Mouse (Mus musculus) T-helper 17 cell (primary cell): ENCODE measurements around the gene Elf3.

Experiments
- in situ Hi-C, 2 experiments: fragments of 300-600 bp; cut with MboI, MseI; formaldehyde crosslinking; loops; 1 replicate in 1 of 2; 2 replicates in 1 of 2; pipeline ENCODE4 v1.15.1; 2025; ENCODE audit warnings: high pct_unique_total_duplicates in 2 of 2

The Elf3 gene

DNA sequence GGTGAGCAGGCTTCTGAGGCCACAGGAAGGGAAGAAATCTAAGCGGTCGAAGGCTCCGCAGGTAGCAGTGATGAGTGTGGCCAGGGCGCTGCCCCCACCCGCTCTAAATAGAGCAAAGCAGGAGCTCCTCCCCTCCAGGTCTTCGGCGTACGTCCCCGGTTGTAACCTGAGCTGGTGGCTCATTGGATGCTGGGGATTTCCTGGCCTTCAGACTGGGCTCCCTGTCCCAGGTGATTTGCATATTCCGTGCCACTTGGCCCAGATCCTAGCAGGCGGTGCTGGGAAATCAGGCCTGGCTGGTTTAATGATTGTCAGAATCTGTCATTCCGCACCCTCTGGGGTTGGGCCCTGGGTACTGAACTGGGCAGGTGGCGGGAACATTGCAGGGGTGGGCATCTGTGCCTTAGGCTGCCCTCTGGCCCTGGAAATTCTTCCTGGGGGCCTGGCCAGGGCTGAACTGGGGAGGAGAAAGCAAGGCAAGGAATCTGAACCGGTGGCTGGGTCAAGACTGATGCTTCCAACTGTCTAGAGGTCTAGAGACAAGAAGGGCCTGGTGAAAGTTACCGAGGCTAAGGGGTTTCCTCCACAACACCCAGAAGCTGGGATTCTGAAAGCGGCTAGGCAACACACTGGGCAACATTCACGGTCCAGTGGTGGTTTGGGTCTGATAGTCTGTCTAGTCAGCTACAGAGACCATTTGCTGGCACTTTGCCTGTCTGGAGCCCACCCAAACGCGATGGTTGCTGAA lies at the start of gene Elf3:
Gene Elf3, minus strand, starts transcription at position 189 of the 748 bp plus-strand sequence.
- in situ Hi-C loops: loop anchor here in 1 of 2 experiments (10.0 kb wide), 1 partner anchor 836 kb away; no protein-coding TSS in a partner anchor

DNA sequence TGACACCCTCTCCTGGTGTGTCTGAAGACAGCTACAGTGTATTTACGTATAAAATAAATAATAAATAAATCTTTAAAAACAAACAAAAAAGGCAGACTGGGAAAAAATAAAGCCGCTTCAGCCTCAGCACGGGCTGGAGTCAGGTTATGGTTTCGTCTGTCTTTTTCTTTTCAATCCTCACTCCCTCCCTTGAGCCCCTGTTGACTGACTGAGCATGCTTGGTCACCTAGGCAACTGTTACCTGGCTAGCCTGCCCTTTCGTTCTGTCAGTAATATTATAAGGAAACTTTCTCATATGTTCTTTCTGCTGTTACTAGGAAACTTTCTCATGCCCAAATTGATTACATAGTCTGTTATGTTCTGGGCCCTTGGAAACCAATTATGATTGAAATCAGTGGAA lies 32.5 kb upstream of the Elf3 start:
- in situ Hi-C loops: no loop called here

DNA sequence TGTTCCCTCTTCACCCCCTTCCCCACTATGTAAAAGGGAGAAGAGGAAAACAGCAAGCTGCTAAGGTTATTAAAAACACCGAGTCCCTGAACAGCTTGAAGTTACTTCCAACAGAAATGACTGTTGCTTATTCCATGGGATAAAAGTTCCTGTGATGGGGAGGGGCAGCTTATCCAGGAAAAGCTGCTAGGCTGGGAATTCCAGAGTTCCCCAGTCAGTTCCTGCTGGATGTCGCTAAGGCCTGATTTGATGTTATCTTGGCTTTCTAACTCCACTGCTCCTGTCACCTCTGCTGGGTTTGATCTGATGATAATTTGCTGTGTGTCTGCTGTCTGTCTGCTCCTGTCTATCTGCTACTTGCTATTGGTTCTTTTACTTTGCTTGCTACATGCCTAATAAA lies 27.9 kb upstream of the Elf3 start:
- in situ Hi-C loops: no loop called here

DNA sequence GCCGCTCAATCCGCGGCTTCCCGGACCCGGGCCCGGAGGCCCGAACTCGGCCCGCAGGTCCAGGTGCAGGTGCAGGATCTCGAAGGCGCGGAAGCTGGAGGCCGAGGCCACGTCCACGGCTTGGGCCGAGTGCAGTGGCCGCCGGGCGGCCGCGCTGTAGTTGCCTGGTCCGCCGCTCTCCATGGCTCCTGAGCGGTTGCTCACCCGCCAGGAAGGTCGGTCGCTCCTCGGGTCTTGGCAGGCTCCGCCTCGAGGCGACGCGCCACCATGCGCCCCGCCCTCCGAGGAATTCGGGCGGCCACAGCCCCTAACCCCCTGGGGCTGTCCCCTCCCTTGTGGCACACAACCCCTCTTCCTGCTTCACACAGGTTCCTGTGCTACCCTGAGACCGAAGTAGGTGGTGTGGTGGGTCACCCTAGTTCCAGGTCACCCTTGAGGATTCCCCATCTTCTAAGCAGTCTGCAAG lies 25.5 kb upstream of the Elf3 start, which contains the start of gene Rnpep:
Gene Rnpep, minus strand, starts transcription at position 259 of the 466 bp plus-strand sequence.
- in situ Hi-C loops: no loop called here

DNA sequence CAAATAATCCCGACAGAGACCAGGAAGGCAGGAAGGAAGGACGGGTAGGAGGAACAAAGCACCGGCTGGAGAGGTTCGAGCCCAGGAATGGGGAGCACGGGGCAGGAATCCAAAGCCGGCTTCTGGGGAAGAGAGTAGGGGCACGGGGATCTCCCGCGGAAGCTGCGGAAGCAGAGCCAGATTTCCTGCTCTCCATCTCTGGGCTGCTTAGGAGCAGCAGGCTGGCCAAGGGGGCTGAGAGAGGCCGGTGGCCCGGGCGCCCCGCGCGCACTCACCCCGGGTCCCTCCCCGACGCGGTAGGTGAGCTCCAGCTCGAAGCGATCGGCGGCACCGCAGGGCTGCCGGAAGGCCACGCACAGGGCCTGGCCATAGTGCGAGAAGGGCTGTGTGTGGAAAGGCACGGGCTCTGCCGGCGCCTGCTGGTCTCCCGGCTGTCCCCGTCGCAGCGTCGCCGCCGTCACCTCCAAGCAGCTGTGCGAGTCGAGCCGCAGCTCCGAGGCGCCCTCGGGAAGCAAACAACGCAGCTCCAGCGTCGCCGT lies 25.0 kb upstream of the Elf3 start:
- in situ Hi-C loops: no loop called here

DNA sequence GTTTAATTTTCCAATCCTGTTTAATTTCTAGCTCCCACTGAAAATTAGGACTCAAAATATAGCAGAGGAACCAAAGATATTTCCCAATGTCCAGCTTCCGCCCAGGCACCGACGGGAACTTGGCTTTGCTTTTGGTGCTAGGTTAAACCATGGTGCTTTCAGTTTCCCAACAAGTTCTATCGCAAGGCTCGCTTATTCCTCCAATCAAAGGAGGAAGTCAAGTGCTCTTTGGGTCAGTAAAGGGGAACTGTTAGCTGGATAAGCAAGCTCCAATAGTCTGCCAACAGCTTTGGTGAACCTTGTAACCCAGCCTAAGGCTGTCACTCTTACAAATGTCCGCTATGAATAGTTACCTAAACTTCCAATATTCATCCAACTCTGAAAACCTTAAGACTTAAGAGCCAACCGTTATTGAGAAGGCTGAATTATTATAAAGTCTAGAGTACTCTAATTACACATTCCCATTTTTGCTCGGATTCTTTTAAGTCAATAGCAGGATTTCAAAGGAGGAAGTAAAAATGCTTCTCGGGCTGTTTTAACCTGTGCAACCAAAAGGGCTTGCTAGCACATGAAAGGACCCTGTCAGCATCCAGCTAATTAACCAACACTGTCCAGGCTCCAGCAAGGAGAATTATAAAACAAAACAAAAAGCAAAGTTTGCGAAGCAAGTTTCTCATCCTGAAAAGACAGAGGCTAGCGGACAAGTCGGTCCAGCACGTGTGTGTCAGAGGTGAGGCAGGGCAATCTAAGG lies 24.3 kb upstream of the Elf3 start:
- in situ Hi-C loops: no loop called here

DNA sequence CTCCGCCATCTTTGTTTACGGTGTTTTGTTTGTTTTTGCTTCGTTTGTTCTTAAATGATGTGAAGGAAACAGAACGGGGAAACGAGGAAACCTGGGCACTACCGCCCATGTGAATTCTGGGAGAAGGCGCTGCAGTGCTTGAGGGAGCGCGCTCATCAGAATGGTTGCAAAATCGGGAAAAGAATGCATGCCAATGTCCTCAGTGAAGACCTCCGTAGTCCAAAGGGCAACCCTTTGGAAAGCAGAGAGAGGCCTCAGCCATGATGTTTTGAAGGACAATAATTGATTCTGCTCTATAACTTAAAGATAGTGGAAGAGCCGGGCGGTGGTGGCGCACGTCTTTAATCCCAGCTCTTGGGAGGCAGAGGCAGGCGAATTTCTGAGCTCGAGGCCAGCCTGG lies 23.5 kb upstream of the Elf3 start:
- in situ Hi-C loops: no loop called here

DNA sequence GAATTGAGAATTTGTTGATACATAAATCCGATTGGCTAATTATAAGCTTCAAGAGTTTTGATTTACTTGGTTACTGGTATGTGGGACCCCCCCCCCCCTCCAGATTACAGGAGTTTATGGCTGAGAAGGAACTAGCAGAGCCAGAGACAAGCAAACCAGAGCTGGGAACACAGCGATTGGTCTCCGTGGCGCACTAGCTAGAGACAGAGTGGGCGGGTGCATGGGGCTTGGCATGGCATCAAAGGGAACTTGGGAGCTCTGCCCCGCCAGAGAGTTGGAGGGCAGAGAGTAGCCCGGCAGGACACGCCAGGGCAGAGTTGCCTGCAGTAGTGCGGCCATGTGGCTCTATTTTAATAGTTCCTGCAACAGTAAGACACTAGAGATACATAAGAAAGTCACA lies 22.3 kb upstream of the Elf3 start:
- in situ Hi-C loops: no loop called here

DNA sequence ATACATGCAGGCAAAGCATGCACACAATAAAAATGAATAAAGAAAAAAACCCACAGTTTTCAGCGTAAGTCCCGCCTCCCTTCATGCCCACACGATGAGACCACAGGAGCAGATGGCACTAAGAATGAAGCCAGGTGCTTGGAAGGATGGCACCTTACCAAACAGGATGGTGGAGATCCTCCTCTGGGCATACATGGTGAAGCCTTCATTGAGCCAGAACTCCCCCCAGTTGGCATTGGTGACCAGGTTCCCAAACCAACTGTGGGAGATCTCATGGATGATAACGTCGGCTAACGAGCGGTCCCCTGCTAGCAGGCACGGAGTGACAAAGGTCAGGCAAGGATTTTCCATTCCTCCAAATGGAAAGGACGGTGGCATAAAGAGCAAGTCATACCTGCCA lies 13.0 kb upstream of the Elf3 start:
- in situ Hi-C loops: loop anchor here in 1 of 2 experiments (5.0 to 10.0 kb wide), 2 partner anchors 119 to 337 kb away; no protein-coding TSS in a partner anchor

DNA sequence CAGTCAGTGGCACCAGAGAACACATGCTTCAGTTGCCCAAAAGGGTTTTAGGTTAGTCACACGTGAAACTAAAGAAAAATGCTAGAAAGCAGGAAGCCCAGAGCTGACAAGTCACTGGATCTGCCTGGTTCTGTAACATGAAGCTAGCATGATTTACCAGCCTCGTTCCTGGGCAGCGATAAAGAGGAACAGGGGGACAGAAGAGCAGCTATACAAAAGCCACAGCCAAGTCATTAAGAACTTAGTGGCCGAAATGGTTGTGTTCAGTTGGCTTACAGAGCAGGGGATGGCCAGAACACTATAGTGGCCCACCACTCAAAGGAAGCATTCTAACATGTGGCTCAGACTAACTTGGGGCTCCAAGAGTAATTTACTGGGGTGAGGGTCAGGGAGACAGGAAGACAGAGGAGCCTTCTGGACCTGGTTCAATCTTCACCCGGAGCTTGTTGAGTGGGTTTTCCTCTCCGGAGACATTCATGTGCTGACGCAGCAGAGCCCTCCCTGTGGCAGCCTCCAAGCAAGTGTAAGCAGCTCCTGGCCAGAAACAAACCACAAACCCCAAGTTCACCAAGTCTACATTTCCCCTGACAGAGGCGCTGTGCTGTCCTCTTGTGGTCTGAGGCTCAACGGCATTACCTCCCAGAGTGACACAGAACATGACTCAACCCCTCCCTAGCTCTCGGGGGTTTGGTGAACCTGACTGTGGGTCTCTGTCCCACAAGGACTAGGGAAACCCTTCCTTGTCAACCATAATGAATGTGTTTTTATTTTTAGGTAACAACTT lies 9.5 kb upstream of the Elf3 start:
- in situ Hi-C loops: no loop called here

DNA sequence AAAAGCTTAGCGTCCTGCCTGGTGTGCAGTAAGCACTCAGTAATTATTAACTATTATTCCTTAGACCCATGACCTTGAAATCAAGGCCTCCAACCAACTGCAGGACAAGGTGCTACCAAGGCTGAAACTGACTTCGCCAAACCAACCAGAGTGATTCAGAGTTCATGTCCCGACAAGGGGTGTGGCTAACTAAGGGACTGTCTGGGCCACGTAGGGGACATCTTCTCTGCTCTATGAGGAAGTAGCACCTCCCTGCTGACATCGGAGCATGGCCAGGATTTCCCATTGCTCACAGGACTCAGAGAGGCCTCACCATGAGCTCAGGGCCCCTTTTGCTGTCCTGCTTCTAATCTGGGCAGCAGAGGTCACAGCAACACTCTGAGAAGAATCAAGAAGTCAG lies 7.5 kb upstream of the Elf3 start:
- in situ Hi-C loops: no loop called here

DNA sequence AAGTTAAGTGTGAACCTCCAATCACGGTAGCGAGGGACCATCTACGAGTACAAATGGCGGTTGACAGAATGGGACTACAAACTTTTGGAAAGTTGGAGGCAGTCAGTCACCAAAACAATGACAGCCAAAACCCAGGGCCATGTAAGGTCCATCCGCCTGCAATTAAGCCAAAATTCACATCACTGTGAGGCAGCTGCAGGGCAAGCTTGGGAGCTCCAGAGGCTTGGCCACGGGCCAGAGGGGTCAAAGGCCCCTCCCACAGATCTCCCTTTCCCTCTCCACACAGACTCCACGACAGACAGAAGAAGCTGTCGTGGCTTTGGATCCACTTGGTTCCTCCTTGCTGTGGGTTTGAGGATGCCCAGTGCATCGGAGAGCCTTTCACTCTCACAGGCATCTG lies 4.9 kb upstream of the Elf3 start:
- in situ Hi-C loops: no loop called here

DNA sequence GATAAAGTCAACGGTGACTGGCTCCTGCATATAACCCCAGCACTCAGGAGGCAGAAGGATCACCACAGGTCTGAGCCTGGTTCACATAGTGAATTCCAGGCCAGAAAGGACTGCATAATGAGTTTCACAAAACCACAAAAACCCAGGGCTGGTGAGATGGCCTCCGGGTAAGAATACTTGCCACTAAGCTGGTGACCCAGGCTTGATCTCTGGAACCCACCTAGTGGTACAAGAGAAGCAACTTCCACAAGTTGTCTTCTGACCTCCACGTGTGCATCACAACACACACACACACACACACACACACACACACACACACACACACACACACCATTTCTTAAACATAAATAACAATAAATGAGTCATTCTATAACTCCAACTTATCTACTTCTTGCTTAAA lies 4.0 kb upstream of the Elf3 start:
- in situ Hi-C loops: no loop called here

DNA sequence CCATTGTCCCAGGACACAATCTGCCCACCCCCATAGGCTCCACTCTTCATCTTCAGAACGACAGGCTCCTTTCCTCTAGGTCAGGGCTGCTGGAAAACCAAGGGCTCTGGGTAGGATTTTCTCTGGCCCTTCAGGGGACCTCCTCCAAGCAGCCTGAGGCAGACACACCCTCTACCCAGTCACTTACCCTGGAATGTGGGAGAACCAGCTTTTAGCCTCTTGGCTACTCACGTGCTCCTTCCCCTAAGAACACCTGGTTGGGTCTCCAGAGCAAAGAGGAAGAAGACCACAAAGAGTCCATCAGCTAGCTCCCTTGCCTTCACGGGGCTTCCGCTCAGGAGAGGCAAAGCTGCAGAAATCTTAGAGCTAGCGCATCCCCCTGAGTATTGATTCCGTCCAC lies 2.6 kb upstream of the Elf3 start:
- in situ Hi-C loops: no loop called here

DNA sequence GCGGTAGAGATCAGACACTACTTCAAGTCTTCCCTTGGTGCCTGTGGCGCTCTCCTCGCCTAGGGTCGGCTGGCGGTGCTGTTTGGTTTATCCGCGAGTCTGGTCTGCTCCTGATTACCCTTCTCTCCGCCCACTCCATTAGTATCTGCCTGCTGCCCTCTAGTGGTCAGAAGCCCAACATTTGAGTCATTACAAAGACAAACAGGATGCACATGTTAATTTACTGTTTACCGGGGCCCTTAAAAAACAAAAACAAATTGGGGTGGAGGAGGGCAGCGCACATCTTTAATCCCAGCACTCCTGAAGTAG lies 714 bp upstream of the Elf3 start:
- in situ Hi-C loops: loop anchor here in 1 of 2 experiments (10.0 kb wide), 1 partner anchor 836 kb away; no protein-coding TSS in a partner anchor

DNA sequence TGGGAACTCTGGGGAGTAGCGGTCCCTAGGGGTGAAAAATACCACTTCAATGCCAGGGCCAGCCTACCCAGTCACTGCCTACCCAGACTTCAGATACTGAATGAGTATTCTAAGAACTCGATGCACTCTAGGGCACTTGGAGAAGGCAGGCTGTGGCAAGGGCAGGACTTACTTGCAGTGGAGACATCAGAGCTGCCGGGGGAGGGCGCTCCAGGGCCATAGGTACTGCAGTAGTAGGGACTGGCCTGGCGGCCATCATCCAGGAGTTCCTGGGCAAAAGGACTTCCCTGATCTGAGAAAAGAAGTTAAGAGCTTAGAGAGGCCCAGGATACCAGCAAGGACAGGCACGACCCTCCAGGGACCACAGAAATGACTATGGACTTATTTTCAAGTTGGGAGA lies 2.1 kb downstream of the Elf3 start:
- in situ Hi-C loops: loop anchor here in 1 of 2 experiments (10.0 kb wide), 1 partner anchor 839 kb away; no protein-coding TSS in a partner anchor

DNA sequence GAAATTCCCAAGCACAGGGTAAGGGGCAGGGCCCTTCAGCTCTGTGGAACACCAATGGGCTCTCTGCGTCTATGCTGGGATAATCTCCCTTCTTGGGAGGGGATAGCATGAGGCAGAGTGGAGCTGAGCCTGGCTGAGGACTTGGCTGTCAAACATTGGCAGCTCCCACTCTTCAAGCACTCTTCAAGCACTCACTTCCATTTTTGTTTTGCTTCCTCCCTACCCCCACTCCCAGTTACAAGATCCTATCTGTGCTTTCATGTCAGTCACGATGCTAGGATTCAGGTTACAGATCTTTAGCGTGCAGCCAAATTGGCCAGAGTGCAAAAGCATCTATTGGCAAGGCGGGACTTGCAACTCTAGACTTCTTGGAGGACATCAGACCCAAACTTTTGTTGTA lies 5.5 kb downstream of the Elf3 start:
- in situ Hi-C loops: loop anchor here in 1 of 2 experiments (10.0 kb wide), 1 partner anchor 842 kb away; no protein-coding TSS in a partner anchor

DNA sequence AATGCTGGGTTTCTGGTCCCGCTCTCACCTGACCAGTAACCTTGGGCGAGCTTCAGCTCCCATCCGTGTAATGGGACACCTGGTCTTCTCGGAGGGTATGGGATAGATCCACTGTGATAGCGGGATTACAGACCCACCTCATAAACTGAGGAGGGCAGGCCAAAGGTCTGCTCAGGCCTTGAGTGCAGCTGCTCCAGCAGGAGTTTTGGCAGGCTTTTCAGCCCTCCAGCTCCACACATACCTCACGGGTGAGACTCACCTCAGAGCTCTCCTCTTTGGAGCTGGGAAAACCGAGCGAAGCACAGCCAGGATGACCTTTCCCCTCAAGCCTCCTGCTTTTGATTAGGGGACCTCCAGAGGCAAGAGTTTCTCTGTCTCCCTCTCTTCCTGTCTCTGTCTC lies 7.0 kb downstream of the Elf3 start:
- in situ Hi-C loops: loop anchor here in 1 of 2 experiments (10.0 kb wide), 1 partner anchor 843 kb away; no protein-coding TSS in a partner anchor

DNA sequence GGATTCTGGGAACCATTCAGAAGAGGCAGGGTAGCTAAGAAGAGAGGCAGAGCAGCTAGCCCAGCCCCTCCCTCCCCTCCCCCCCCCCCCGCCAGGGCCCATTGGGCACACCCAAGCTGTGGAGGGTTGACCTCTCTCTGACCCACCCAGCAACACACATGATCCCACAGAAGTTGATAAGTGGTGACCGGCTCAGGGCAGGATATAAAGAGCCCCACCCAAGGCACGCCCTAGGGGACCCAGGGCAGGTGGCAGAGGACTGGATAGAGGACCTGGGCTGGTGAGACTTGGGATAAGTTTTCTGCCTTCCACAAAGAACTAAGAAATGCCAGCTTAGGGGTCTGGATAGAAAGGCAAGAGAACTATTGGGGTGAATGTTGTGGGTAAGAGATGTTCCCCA lies 7.7 kb downstream of the Elf3 start:
- in situ Hi-C loops: loop anchor here in 1 of 2 experiments (10.0 kb wide), 1 partner anchor 844 kb away; no protein-coding TSS in a partner anchor

DNA sequence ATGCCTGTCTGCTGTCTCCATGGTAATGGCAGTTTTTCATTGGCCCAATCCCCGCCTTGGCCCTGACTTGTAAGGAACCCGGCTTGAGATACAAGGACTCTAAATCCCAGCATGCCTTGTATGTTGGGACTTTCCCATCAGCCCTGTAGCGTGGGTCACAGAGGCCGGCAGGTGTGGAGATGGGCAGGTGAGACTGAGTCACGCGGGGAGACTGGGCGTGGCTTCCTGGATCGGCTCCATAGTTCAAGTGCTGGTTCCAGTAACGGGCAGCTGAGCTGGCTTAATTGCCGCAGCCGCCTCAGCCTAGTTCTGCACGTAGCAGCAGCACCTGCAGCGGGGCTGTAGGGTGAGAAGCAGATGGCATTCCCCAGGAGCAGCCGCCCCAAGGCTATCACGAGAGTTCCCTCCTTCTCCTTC lies 9.9 kb downstream of the Elf3 start:
- in situ Hi-C loops: no loop called here

DNA sequence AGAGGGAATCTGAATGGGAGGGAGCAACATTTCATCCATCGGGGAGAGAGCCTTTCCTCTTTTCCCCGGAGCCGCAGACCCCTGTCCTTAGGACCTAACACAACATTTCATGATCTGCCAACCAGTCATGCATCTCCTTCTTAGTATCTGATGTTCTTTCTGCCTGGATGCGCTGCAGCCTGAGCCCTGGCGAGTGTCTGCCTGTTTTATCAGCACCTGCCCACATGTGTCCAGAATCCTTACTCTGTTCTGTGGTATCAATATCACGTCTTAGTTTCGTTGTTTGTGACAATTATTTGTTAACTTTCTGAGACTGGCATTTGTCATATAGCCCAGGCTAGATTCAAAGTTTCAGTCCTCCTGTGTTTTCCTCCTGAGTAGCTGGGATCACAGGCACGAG lies 14.4 kb downstream of the Elf3 start:
- in situ Hi-C loops: no loop called here
